Mouse (Mus musculus): ENCODE data around the gene Gm21913.
"Not testable (repeated sequence)": the region's sequence is repeated elsewhere in the genome, so short reads cannot be mapped to it uniquely, and the experiment has no call there.

Gene Gm21913

GRCm38 (mm10) chrY:74623596-74623995 lies at the start of gene Gm21913:
Gm21913 (plus strand) TSS chrY:74623896.
- not testable (repeated sequence) for DNase-seq (ENCODE audit: low spot score)

All from left cerebral cortex, adult 11 months (tissue).